Mouse (Mus musculus) thymus, adult 2 months (tissue): ENCODE data around the gene Stim1.

Source experiments
- CTCF ChIP-seq: fragments of 200-500 bp; IDR thresholded peaks from 2 replicates; pipeline ENCODE4 v1.5.1; 2012; ENCODE audit warnings: mild to moderate bottlenecking, control low read depth, low read length, moderate library complexity, borderline replicate concordance; ENCODE audit not compliant: control insufficient read depth, poor library complexity, insufficient read depth; ENCODE audit errors: extremely low read depth
- POLR2A ChIP-seq: fragments of 200-500 bp; IDR thresholded peaks from 2 replicates; pipeline ENCODE4 v1.6.1; 2012; ENCODE audit warnings: mild to moderate bottlenecking, low read length, control low read depth, moderate library complexity; ENCODE audit not compliant: control insufficient read depth, poor library complexity, insufficient read depth; ENCODE audit errors: extremely low read depth

DNA sequence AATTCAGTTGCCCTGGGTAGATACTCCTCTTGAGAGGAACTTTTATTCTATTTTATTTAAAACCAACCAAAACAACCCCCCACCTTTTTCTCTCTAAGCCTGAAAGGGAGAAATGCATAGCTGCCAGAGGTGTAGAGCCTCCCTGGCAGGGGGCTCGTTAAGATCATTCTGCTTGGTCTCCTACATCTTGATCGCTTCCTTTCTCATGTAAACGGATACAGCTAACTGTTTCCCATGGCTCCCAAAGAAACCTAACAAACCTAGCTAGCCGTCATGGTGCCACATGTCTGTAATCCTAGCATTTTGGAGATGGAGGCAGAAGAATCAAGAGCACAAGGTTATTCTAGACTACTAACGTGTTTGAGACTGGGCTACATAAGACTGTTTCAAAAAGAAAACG lies 148.2 kb downstream of the Stim1 start:
- TF ChIP-seq CTCF (no peak), POLR2A (no peak)
